Mouse (Mus musculus): Measurements from ENCODE around the gene Rnf150. TPM values are rescaled to one million over a fixed set of nuclear protein-coding genes. Genes with fewer than 3 reads are reported as not detected.

The Rnf150 gene
- total and polyA plus RNA-seq, 3 experiments, result 0.13 to 0.50 (median 0.39) TPM

DNA sequence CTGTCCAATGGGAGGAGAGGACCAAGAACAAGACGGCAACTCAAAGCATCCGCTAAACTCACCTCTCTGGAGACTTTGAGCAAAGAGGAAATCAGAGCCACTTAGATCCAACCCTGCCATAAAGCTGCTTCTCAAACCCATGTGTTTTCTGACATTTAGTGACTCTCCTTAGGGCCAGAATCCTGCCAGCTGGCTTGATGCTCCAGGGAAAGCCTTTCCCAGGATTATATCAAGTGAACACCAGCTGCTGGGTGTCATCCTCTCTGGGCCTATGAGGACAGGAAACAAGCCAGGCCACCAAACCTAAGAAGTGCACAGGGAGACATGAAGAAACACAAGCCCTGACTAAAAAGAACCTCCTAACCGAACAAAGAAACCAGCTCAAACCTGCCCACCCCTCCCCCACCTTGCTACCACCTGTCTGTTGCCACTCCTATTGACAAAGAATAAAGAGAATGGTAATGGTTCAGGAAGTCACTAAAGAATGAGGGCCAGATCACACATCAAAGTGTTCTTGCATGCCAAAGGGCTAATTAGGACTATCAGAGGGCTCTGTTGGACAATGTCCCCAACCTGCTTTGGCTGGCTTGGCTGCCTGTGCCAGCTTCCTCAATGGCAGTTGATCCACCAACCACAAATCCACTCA lies 173.5 kb downstream of the Rnf150 start:
- in situ Hi-C loops (cut with MboI; ENCODE audit: low pct_ligation_motif_present, low pct_unique_long_range_greater_than_20kb, low sequenced_read_pairs), result no loop called here
- dilution Hi-C loops (cut with MboI; ENCODE audit: extremely low pct_ligation_motif_present, extremely low pct_unique_long_range_greater_than_20kb, low sequenced_read_pairs), result no loop called here

DNA sequence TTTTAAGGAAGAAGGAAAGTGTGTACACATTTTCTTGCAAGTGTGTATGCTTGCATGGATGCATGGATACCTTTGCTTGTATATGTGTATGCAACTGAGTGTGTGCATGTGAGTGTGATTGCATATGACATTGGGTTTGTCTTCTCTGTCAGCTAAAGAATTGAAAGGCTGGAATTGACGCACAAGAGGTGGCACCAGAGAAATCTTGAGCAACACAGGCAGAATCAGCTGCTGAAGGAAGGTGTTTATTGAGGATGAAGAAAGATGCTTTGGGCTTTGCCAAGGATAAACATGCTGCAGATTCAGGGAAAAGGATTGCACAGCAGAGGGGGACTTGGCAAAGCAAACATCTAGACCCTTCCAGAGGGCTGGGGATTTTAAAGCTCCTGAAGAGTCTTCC lies 174.2 kb downstream of the Rnf150 start:
- Histone ChIP-seq H3K4me3 (replicated peaks in 1 of 3; ENCODE audit: low read depth in 2 of 3, low read length in 2 of 3, poor library complexity in 1 of 3) (no peak overlapping the region), H3K4me1 (ENCODE audit: control insufficient read depth in 1 of 2, insufficient read depth in 2 of 2) (no peaks in the 10 kb centered on the region), H3K36me3 (replicated peaks in 1 of 2; ENCODE audit: control insufficient read depth in 1 of 2, insufficient read depth in 1 of 2, low read length in 1 of 2) (no peaks in the 10 kb centered on the region), H3K79me2 (replicated peaks; ENCODE audit: control insufficient read depth, extremely low read depth, insufficient read depth, poor library complexity, severe bottlenecking) (no peaks in the 10 kb centered on the region), H3K27ac (ENCODE audit: insufficient read depth, low read depth) (no peak overlapping the region), H3K9me3 (replicated peaks; ENCODE audit: low read length) (no peaks in the 10 kb centered on the region), H3K4me2 (ENCODE audit: insufficient read depth, low read depth, poor library complexity, severe bottlenecking) (no peak overlapping the region), H3K9ac (ENCODE audit: insufficient read depth, low read depth) (no peak overlapping the region), H3K27me3 (replicated peaks) (no peaks in the 10 kb centered on the region)
- dilution Hi-C loops (cut with MboI; ENCODE audit: extremely low pct_ligation_motif_present, extremely low pct_unique_long_range_greater_than_20kb, low sequenced_read_pairs) (no loop called here), in situ Hi-C loops (cut with MboI; ENCODE audit: low pct_ligation_motif_present, low pct_unique_long_range_greater_than_20kb, low sequenced_read_pairs) (no loop called here)
- DNase-seq (ENCODE audit: extremely low read depth), result no peak
- TF ChIP-seq BHLHE40 (IDR thresholded peaks at IDR 0.05; ENCODE audit: low read depth, low read length), result no peak
- TF ChIP-seq POLR2AphosphoS2 (IDR thresholded peaks at IDR 0.05; ENCODE audit: low read depth, low read length), result no peak
- no peak for TF ChIP-seq TCF12 (IDR thresholded peaks at IDR 0.05; ENCODE audit: low read depth, low read length)
- TF ChIP-seq JUND (conservative IDR thresholded peaks at IDR 0.05; ENCODE audit: low read depth, low read length), result no peak

More for the DNA sequence above, 173.5 kb downstream of the Rnf150 start:
- TF ChIP-seq IRF4 (IDR thresholded peaks at IDR 0.05; ENCODE audit: low read depth, low read length), result no peak
- TF ChIP-seq ZNF384 (IDR thresholded peaks at IDR 0.05; ENCODE audit: low read depth, low read length), result no peak
- no peak for TF ChIP-seq HCFC1 (IDR thresholded peaks at IDR 0.05; ENCODE audit: low read depth, low read length)
- TF ChIP-seq EP300 (IDR thresholded peaks at IDR 0.05; ENCODE audit: low read length), result no peak
- TF ChIP-seq MAX (IDR thresholded peaks at IDR 0.05; ENCODE audit: low read length), result no peak
- TF ChIP-seq BHLHE40 (IDR thresholded peaks at IDR 0.05; ENCODE audit: low read depth, low read length), result no peak
- no peak for TF ChIP-seq GABPA (IDR thresholded peaks at IDR 0.05; ENCODE audit: insufficient replicate concordance, low read depth, low read length)
- TF ChIP-seq USF1 (IDR thresholded peaks at IDR 0.05; ENCODE audit: low read depth, low read length), result no peak
- TF ChIP-seq UBTF (IDR thresholded peaks at IDR 0.05; ENCODE audit: low read depth, low read length), result no peak
- TF ChIP-seq ZC3H11A (IDR thresholded peaks at IDR 0.05; ENCODE audit: low read depth, low read length), result no peak
- TF ChIP-seq MEF2A (IDR thresholded peaks at IDR 0.05; ENCODE audit: borderline replicate concordance, low read depth, low read length), result no peak
- no peak for TF ChIP-seq CHD2 (IDR thresholded peaks at IDR 0.05; ENCODE audit: low read length)
- no peak for TF ChIP-seq NRF1 (IDR thresholded peaks at IDR 0.05; ENCODE audit: low read depth, low read length)
- Histone ChIP-seq H3K27ac (ENCODE audit: insufficient read depth, low read depth) (no peak overlapping the region), H3K9ac (ENCODE audit: insufficient read depth, low read depth) (no peak overlapping the region), H3K4me3 (replicated peaks in 1 of 3; ENCODE audit: low read depth in 2 of 3, low read length in 2 of 3, poor library complexity in 1 of 3) (no peak overlapping the region), H3K79me2 (replicated peaks; ENCODE audit: control insufficient read depth, extremely low read depth, insufficient read depth, poor library complexity, severe bottlenecking) (no peaks in the 10 kb centered on the region), H3K9me3 (replicated peaks; ENCODE audit: low read length) (no peaks in the 10 kb centered on the region), H3K4me2 (ENCODE audit: insufficient read depth, low read depth, poor library complexity, severe bottlenecking) (no peak overlapping the region), H3K27me3 (replicated peaks) (no peaks in the 10 kb centered on the region), H3K36me3 (replicated peaks in 1 of 2; ENCODE audit: control insufficient read depth in 1 of 2, insufficient read depth in 1 of 2, low read length in 1 of 2) (no peaks in the 10 kb centered on the region), H3K4me1 (ENCODE audit: control insufficient read depth in 1 of 2, insufficient read depth in 2 of 2) (no peaks in the 10 kb centered on the region)
- DNase-seq (ENCODE audit: extremely low read depth), result no peak

Measured in CH12.LX (cell line).